Mouse (Mus musculus) hindbrain, embryonic 10.5 days (tissue): Measurements from ENCODE around the gene Dennd4b. TPM values are rescaled to one million over a fixed set of nuclear protein-coding genes. Genes with fewer than 3 reads are reported as not detected.
"Not testable (repeated sequence)": the region's sequence is repeated elsewhere in the genome, so short reads cannot be mapped to it uniquely, and the experiment has no call there.

Source experiments
- DNase-seq: peaks from one replicate; pipeline ENCODE4 v3.0.0-alpha.2; 2017; ENCODE audit warnings: low spot score
- H3K27ac ChIP-seq: fragments of 300-500 bp; sonication (generic); 2 replicates; pipeline ENCODE4 v1.5.1; 2016; ENCODE audit warnings: mild to moderate bottlenecking, moderate library complexity
- H3K27me3 ChIP-seq: fragments of 300-500 bp; sonication (generic); 2 replicates; pipeline ENCODE4 v1.6.1; 2016; ENCODE audit warnings: mild to moderate bottlenecking; ENCODE audit not compliant: poor library complexity, insufficient read depth, severe bottlenecking
- H3K36me3 ChIP-seq: fragments of 300-500 bp; sonication (generic); 2 replicates; pipeline ENCODE4 v1.6.1; 2016; ENCODE audit warnings: mild to moderate bottlenecking, moderate library complexity
- H3K4me1 ChIP-seq: fragments of 300-500 bp; sonication (generic); replicated peaks from 2 replicates; pipeline ENCODE4 v1.6.1; 2016; ENCODE audit warnings: mild to moderate bottlenecking
- H3K4me3 ChIP-seq: fragments of 300-500 bp; sonication (generic); 2 replicates; pipeline ENCODE4 v1.5.1; 2016; ENCODE audit warnings: mild to moderate bottlenecking, moderate library complexity
- H3K9me3 ChIP-seq: fragments of 300-500 bp; sonication (generic); 2 replicates; pipeline ENCODE4 v1.6.1; 2016; ENCODE audit warnings: mild to moderate bottlenecking, moderate library complexity
- WGBS: fragments of 180-500 bp; shearing (Covaris S2); methylation state at CpG from one replicate; pipeline ENCODE4 v1.1.7; 2016; 5-methylcytosine and 5-hydroxymethylcytosine counted together
- polyA plus RNA-seq: library from polyadenylated mRNA; unstranded; fragments of >200 nt; fragmentation: Nextera tagmentation; extraction: Ambion mirVana; gene quantifications from 2 replicates; pipeline ENCODE4 v1.2.1, GENCODE M21; 2016

The Dennd4b gene
- polyA plus RNA-seq, 1 experiment from 2014 or later, result 7.1 TPM

DNA sequence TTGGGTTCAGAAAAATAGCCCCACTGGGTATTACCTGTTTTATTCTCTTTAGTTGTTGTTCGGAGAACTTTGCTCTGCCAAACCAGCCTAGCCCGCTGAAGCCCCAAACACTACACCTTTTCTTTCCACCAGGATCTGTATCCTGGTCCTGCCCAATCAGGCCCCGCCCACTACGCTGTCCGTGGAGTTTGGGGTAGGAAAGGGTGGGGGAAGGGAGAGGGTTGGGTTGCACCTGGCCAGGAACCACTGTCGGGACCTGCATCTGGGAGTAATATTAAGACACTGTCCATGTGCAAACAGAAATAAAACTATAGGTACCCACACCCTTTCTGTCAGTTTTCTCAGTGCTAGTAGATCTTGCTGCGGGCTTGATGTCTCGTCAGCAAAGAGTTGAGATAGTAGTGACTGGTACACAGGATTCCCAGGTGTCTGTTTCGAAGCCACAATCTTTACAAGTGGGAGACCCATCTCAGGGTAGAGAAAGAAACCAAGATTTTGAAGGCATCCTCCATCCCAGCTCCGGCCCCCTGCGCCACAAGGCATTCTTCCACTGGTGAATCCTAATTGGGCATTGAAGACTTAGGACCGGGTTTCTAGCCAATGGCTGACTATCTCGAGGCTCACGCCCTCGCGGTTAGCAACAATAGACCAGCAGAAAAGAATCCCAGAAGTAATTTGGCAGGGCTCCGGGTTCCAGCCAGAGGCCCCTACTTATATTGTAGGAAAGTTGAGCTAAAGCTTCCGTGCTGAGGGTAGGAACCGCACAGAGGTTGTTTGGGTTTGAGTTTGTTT is 21.8 kb upstream of the Dennd4b start, which contains the start of gene Creb3l4:
Gene Creb3l4, minus strand, starts transcription at position 529 of the 792 bp plus-strand sequence.
- H3K27me3 ChIP-seq, result peaks cover 8% of the 10 kb centered on the region; the same call in 1 of the 2 replicates
- no peaks in the 10 kb centered on the region for H3K9me3 ChIP-seq
- peak; percentile 78 for DNase-seq
- peak within 1 kb of the TSS; percentile 52 for H3K4me3 ChIP-seq
- whole genome bisulfite sequencing, result 2% methylated on average over 19 of the region's 19 CpGs
- no peaks in the 10 kb centered on the region for H3K36me3 ChIP-seq
- peaks cover 28% of the 10 kb centered on the region for H3K4me1 ChIP-seq
- peak within 1 kb of the TSS; percentile 84 for H3K27ac ChIP-seq

- no peak overlapping the region for H3K4me3 ChIP-seq
- peaks cover 41% of the 10 kb centered on the region for H3K4me1 ChIP-seq
- no peaks in the 10 kb centered on the region for H3K9me3 ChIP-seq
- 81% methylated on average over 2 of the region's 2 CpGs for WGBS
- peaks cover 13% of the 10 kb centered on the region for H3K36me3 ChIP-seq
- no peak overlapping the region for H3K27ac ChIP-seq
- DNase-seq, result no peak
- H3K27me3 ChIP-seq, result peaks cover 8% of the 10 kb centered on the region; the same call in 1 of the 2 replicates
Observed at GRCm38 (mm10) chr3:90245406-90245805, 19.6 kb upstream of the Dennd4b start.

DNA sequence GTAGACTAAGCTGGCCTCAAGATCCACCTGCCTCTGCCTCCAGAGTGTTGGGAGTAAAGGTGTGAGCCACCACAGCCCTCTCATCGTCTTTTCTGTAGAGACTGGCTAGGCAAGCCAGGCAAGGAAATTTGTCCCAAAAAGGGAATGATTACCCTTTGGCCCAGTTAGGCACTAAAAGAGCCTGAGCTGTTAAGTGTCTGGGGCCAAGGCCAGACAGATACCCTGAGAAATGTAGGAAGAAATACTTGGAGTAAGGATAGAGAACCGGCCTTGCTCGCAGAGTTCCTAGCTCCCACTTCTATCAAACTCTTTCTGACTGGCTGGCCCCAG is 17.4 kb upstream of the Dennd4b start:
- no peaks in the 10 kb centered on the region for H3K9me3 ChIP-seq
- H3K27ac ChIP-seq, result peak overlapping the region; percentile 93
- no peak for DNase-seq
- WGBS, result under 1% methylated on average over 3 of the region's 3 CpGs
- no peaks in the 10 kb centered on the region for H3K27me3 ChIP-seq
- peak overlapping the region; percentile 70 for H3K4me3 ChIP-seq
- peaks cover 28% of the 10 kb centered on the region for H3K36me3 ChIP-seq
- peaks cover 34% of the 10 kb centered on the region for H3K4me1 ChIP-seq

DNA sequence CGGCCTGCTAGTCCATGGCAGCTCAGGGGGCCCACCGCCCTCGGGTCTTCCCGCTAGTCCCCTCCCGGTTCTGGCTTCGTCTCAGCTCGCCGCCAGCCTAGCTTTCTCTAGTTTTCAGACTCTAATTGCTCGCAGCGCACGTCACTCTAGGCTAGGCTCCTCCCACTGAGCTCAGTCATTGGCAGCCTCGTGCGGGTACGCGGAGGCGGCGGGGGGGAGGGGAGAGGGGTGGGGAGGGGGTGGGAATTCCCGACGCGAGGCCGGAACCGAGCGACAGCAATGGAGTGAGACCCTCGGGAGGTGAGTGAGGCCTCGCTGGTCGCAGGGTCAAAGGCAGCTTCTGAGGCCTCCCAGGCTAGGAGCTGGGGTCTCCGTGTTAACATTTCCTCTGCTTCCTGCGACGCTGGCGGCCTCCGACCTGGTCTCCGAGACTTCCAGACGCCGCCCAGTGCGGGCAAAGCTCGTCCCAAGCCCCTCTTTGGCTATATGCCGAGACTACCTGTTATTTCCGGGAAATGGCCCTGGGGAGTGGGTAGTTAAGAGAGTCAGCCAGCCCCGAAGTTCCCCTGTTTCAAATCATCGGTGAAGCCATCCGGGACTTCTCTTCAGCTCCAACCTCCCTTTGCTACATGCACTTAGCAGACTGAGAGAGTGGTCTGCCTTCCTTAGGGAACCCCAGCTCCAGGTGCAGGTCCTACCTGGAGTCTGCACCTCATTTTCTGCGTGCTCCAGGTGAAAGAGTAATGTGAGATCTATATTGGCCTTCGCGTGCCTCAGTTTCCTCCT is 16.8 kb upstream of the Dennd4b start, which contains the start of gene Slc39a1:
Gene Slc39a1, plus strand, starts transcription at position 213 of the 786 bp plus-strand sequence.
- under 1% methylated on average over 44 of the region's 44 CpGs for WGBS
- Histone ChIP-seq H3K4me1 (peaks cover 29% of the 10 kb centered on the region), H3K36me3 (peaks cover 28% of the 10 kb centered on the region)

DNA sequence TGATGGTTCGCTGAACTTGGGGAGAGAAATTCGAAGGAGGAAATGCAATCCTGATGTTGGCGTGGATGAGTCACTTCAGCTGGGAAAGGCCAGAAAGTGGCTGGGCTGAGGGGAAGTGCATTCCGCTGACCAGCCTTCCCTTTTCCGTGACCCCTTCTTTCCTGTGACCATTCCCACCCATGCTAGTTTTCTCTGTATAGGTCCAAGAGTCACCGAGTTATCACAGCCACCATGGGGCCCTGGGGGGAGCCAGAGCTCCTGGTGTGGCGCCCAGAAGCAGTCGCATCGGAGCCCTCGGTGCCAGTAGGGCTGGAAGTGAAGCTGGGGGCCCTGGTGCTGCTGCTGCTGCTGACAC is 16.3 kb upstream of the Dennd4b start:
- Histone ChIP-seq H3K36me3 (peaks cover 28% of the 10 kb centered on the region), H3K9me3 (no peaks in the 10 kb centered on the region), H3K27ac (peak overlapping the region; percentile 93), H3K27me3 (no peaks in the 10 kb centered on the region), H3K4me3 (peak overlapping the region; percentile 70), H3K4me1 (peaks cover 27% of the 10 kb centered on the region)
- WGBS, result 9% methylated on average over 10 of the region's 10 CpGs
- no peak for DNase-seq

More for the DNA sequence above, 16.8 kb upstream of the Dennd4b start, which contains the start of gene Slc39a1:
- Histone ChIP-seq H3K27me3 (no peaks in the 10 kb centered on the region), H3K27ac (peak within 1 kb of the TSS; percentile 93), H3K4me3 (peak within 1 kb of the TSS; percentile 70), H3K9me3 (no peaks in the 10 kb centered on the region)
- peak; percentile 97 for DNase-seq

- Histone ChIP-seq H3K4me1 (peaks cover 37% of the 10 kb centered on the region), H3K4me3 (no peak overlapping the region), H3K27me3 (no peaks in the 10 kb centered on the region), H3K9me3 (no peaks in the 10 kb centered on the region), H3K27ac (no peak overlapping the region), H3K36me3 (peaks cover 28% of the 10 kb centered on the region)
- 89% methylated on average over 6 of the region's 6 CpGs for WGBS
- no peak for DNase-seq
Observed at GRCm38 (mm10) chr3:90250791-90251190, 14.2 kb upstream of the Dennd4b start.

GRCm38 (mm10) chr3:90251731-90252226 is 13.2 kb upstream of the Dennd4b start:
- H3K4me1 ChIP-seq, result peaks cover 46% of the 10 kb centered on the region
- H3K27me3 ChIP-seq, DNase-seq, H3K27ac ChIP-seq, H3K9me3 ChIP-seq, H3K4me3 ChIP-seq: not testable (repeated sequence)
- WGBS, result 88% methylated on average over 11 of the region's 12 CpGs
- H3K36me3 ChIP-seq, result peaks cover 29% of the 10 kb centered on the region

GRCm38 (mm10) chr3:90252659-90253058 is 12.3 kb upstream of the Dennd4b start:
- DNase-seq, H3K27me3 ChIP-seq, H3K4me3 ChIP-seq, H3K27ac ChIP-seq, H3K9me3 ChIP-seq: not testable (repeated sequence)
- Histone ChIP-seq H3K36me3 (peaks cover 38% of the 10 kb centered on the region), H3K4me1 (peaks cover 42% of the 10 kb centered on the region)
- 87% methylated on average over 2 of the region's 2 CpGs for WGBS

DNA sequence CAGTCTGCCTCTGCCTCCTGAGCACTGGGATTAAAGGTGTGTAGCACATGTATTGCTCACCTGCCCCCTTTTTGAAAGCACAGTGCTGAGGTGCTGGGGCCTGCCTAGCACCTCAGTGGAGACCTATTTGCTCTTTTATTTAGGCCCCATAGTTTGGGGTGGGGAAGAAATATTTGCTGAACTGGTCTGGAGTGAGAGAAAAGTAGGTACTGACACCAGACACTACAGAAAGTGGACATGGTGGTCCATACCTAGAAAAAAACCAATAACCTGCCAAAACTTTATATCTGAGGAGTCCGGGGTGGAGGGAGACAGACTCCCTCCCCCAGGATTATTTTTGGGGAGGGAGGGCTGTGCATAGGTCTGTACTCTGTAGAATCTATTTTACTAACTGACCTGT is 11.8 kb upstream of the Dennd4b start:
- Histone ChIP-seq H3K4me1 (peaks cover 40% of the 10 kb centered on the region), H3K36me3 (peaks cover 43% of the 10 kb centered on the region)
- not testable (repeated sequence) for H3K4me3 ChIP-seq, H3K9me3 ChIP-seq, H3K27me3 ChIP-seq, DNase-seq, H3K27ac ChIP-seq
- 87% methylated on average over 1 of the region's 1 CpGs for WGBS

DNA sequence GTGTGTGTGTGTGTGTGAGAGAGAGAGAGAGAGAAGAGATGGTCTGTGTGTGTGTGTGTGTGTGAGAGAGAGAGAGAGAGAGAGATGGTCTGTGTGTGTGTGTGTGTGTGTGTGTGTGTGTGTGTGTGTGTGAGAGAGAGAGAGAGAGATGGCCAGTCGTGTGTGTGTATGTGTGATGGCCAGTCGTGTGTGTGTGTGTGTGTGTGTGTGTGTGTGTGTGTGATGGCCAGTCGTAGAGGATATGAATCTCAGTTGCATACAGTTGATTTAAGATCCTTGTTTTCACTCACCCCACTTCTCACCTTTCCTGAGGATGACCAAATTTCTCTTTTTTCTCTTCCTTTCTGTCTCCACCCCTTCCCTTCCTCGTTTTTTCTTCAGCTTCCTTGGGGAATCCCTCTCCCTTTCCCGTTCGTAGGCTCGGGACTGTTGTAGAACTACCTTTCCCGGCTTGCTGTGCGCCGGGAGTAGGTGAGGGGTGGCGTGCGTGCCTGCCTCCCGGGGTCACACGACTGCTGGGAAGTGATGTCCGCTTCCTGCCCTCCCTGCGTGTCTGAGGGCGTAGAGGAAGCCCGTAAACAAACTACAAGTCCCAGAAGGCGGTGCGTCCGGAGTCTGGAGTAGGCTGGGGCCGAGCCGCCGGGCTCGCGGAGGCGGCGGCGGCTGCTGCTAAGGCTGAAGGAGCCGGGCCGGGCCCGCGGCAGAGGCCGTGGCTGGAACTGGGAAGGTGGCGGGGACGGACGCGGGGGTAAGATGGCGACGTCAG is 11.1 kb upstream of the Dennd4b start, which contains the start of gene Crtc2:
Gene Crtc2, plus strand, starts transcription at position 511 of the 766 bp plus-strand sequence.
- H3K36me3 ChIP-seq, result peaks cover 50% of the 10 kb centered on the region
- DNase-seq, result peak; percentile 95
- WGBS, result 3% methylated on average over 40 of the region's 40 CpGs

GRCm38 (mm10) chr3:90254419-90255193 is 10.4 kb upstream of the Dennd4b start:
- Histone ChIP-seq H3K36me3 (peaks cover 52% of the 10 kb centered on the region), H3K9me3 (no peaks in the 10 kb centered on the region), H3K4me1 (peaks cover 27% of the 10 kb centered on the region), H3K27ac (peak overlapping the region; percentile 93), H3K4me3 (peak overlapping the region; percentile 92), H3K27me3 (no peaks in the 10 kb centered on the region)
- no peak for DNase-seq
- WGBS, result 1% methylated on average over 41 of the region's 41 CpGs

More for the DNA sequence above, 11.1 kb upstream of the Dennd4b start, which contains the start of gene Crtc2:
- H3K4me1 ChIP-seq, result peaks cover 33% of the 10 kb centered on the region
- no peaks in the 10 kb centered on the region for H3K27me3 ChIP-seq
- H3K4me3 ChIP-seq, result peak within 1 kb of the TSS; percentile 92
- H3K27ac ChIP-seq, result peak within 1 kb of the TSS; percentile 93
- H3K9me3 ChIP-seq, result no peaks in the 10 kb centered on the region

- Histone ChIP-seq H3K4me1 (peaks cover 27% of the 10 kb centered on the region), H3K36me3 (peaks cover 52% of the 10 kb centered on the region), H3K27me3 (no peaks in the 10 kb centered on the region), H3K4me3 (peak overlapping the region; percentile 92), H3K27ac (peak overlapping the region; percentile 93), H3K9me3 (no peaks in the 10 kb centered on the region)
- 21% methylated on average over 2 of the region's 2 CpGs for WGBS
- DNase-seq, result no peak
Observed at GRCm38 (mm10) chr3:90255194-90255565, 9.8 kb upstream of the Dennd4b start.
